Mouse (Mus musculus) small intestine, adult 2 months (tissue): ENCODE data around the gene Mast4. TPM values are rescaled to one million over a fixed set of nuclear protein-coding genes. Genes with fewer than 3 reads are reported as not detected.

Experiments used
- H3K27ac ChIP-seq: fragments of 200-500 bp; 2 replicates; pipeline ENCODE4 v1.5.1; 2012; ENCODE audit warnings: low read depth, low read length, control low read depth, inconsistent platforms; ENCODE audit not compliant: insufficient read depth
- H3K27me3 ChIP-seq: fragments of 200-500 bp; 2 replicates; pipeline ENCODE4 v1.6.1; 2012; ENCODE audit warnings: mild to moderate bottlenecking, moderate library complexity, low read length, inconsistent platforms; ENCODE audit not compliant: control insufficient read depth, insufficient read depth
- H3K36me3 ChIP-seq: fragments of 200-500 bp; 2 replicates; pipeline ENCODE4 v1.6.1; 2012; ENCODE audit warnings: mild to moderate bottlenecking, low read length, control low read depth, inconsistent platforms; ENCODE audit not compliant: control insufficient read depth, insufficient read depth
- H3K4me1 ChIP-seq: fragments of 200-500 bp; 2 replicates; pipeline ENCODE4 v1.6.1; 2012; ENCODE audit warnings: low read length, inconsistent platforms, mixed read lengths; ENCODE audit not compliant: control insufficient read depth, insufficient read depth, insufficient read length
- H3K4me3 ChIP-seq: fragments of 200-500 bp; 2 replicates; pipeline ENCODE4 v1.5.1; 2012; ENCODE audit warnings: low read depth, mild to moderate bottlenecking, control low read depth, inconsistent platforms, low read length, moderate library complexity
- CTCF ChIP-seq: fragments of 200-500 bp; IDR thresholded peaks from 2 replicates; pipeline ENCODE4 v1.5.1; 2012; ENCODE audit warnings: low read depth, mild to moderate bottlenecking, control low read depth, inconsistent platforms, low read length, moderate library complexity, mixed read lengths; ENCODE audit not compliant: insufficient replicate concordance, insufficient read length; ENCODE audit errors: extremely low read depth
- POLR2A ChIP-seq: fragments of 200-500 bp; IDR thresholded peaks from 2 replicates; pipeline ENCODE4 v1.6.1; 2012; ENCODE audit warnings: low read depth, mild to moderate bottlenecking, control low read depth, inconsistent platforms, low read length, moderate library complexity
- WGBS: fragments of 180-500 bp; shearing (Covaris S2); methylation state at CpG from one replicate; pipeline ENCODE4 v1.1.7; 2018; 5-methylcytosine and 5-hydroxymethylcytosine counted together
- polyA plus RNA-seq: library from polyadenylated mRNA; depleted of rRNA; stranded (reverse); fragments of >200 nt; gene quantifications from 2 replicates; pipeline ENCODE4 v1.2.3, GENCODE M21; 2012

Mast4 gene
- polyA plus RNA-seq, 1 experiment: 5.3 TPM

GRCm38 (mm10) chr13:103173545-103174182 is 160.6 kb downstream of the Mast4 start:
- no peaks in the 10 kb centered on the region for H3K27me3 ChIP-seq
- WGBS: 23% methylated on average over 7 of the region's 7 CpGs
- H3K36me3 ChIP-seq: no peaks in the 10 kb centered on the region
- no peak overlapping the region for H3K27ac ChIP-seq
- no peak for TF ChIP-seq CTCF
- no peak for TF ChIP-seq POLR2A
- H3K4me3 ChIP-seq: no peak overlapping the region
- H3K4me1 ChIP-seq: no peaks in the 10 kb centered on the region

- TF ChIP-seq CTCF: no peak
- TF ChIP-seq POLR2A: no peak
- Histone ChIP-seq H3K4me3 (no peak overlapping the region), H3K4me1 (no peaks in the 10 kb centered on the region), H3K27ac (no peak overlapping the region), H3K36me3 (no peaks in the 10 kb centered on the region), H3K27me3 (no peaks in the 10 kb centered on the region)
- WGBS: 88% methylated on average over 8 of the region's 8 CpGs
Measured at GRCm38 (mm10) chr13:103151944-103152343, 182.4 kb downstream of the Mast4 start.

- TF ChIP-seq POLR2A: no peak
- no peak overlapping the region for H3K27ac ChIP-seq
- H3K4me3 ChIP-seq: no peak overlapping the region
- H3K36me3 ChIP-seq: no peaks in the 10 kb centered on the region
- WGBS: 60% methylated on average over 11 of the region's 11 CpGs
- H3K27me3 ChIP-seq: no peaks in the 10 kb centered on the region
- no peaks in the 10 kb centered on the region for H3K4me1 ChIP-seq
Measured at GRCm38 (mm10) chr13:103151171-103151570, 183.1 kb downstream of the Mast4 start.

- H3K4me1 ChIP-seq: no peaks in the 10 kb centered on the region
- TF ChIP-seq CTCF: no peak
- TF ChIP-seq POLR2A: no peak
- no peaks in the 10 kb centered on the region for H3K36me3 ChIP-seq
- H3K27me3 ChIP-seq: no peaks in the 10 kb centered on the region
- no peak overlapping the region for H3K27ac ChIP-seq
- no peak overlapping the region for H3K4me3 ChIP-seq
- WGBS: 85% methylated on average over 4 of the region's 4 CpGs
Measured at GRCm38 (mm10) chr13:103150671-103151070, 183.6 kb downstream of the Mast4 start.

- no peaks in the 10 kb centered on the region for H3K4me1 ChIP-seq
- no peak overlapping the region for H3K27ac ChIP-seq
- no peak overlapping the region for H3K4me3 ChIP-seq
- WGBS: 76% methylated on average over 7 of the region's 7 CpGs
- no peaks in the 10 kb centered on the region for H3K36me3 ChIP-seq
- TF ChIP-seq POLR2A (no peak), CTCF (no peak)
- no peaks in the 10 kb centered on the region for H3K27me3 ChIP-seq
Measured at GRCm38 (mm10) chr13:103149415-103149814, 184.9 kb downstream of the Mast4 start.

- no peaks in the 10 kb centered on the region for H3K4me1 ChIP-seq
- no peak for TF ChIP-seq POLR2A
- no peak for TF ChIP-seq CTCF
- H3K36me3 ChIP-seq: no peaks in the 10 kb centered on the region
- no peak overlapping the region for H3K4me3 ChIP-seq
- WGBS: 64% methylated on average over 5 of the region's 5 CpGs
- H3K27me3 ChIP-seq: no peaks in the 10 kb centered on the region
- H3K27ac ChIP-seq: no peak overlapping the region
Measured at GRCm38 (mm10) chr13:103144343-103144742, 190.0 kb downstream of the Mast4 start.

GRCm38 (mm10) chr13:103141304-103141703 is 193.0 kb downstream of the Mast4 start:
- Histone ChIP-seq H3K36me3 (no peaks in the 10 kb centered on the region), H3K4me3 (no peak overlapping the region), H3K4me1 (no peaks in the 10 kb centered on the region), H3K27me3 (no peaks in the 10 kb centered on the region), H3K27ac (no peak overlapping the region)
- TF ChIP-seq POLR2A (no peak), CTCF (no peak)
- WGBS: 71% methylated on average over 5 of the region's 5 CpGs
